Mouse (Mus musculus): Measurements from ENCODE around the gene Rassf1. TPM values are rescaled to one million over a fixed set of nuclear protein-coding genes. Genes with fewer than 3 reads are reported as not detected.

The Rassf1 gene
- total RNA-seq, 1 experiment: 41.4 TPM

- Histone ChIP-seq H3K9me3 (ENCODE audit: control insufficient read depth, insufficient read depth, low read depth, low read length) (no peaks in the 10 kb centered on the region), H3K36me3 (ENCODE audit: control insufficient read depth, insufficient read depth, low read length, poor library complexity, severe bottlenecking) (peaks cover 8% of the 10 kb centered on the region), H3K4me1 (ENCODE audit: control insufficient read depth in 2 of 2, insufficient read depth in 2 of 2, low read length in 2 of 2, poor library complexity in 1 of 2) (peaks cover 2 to 12% of the 10 kb centered on the region in 2 experiments; a peak in 2 of 4 replicates), H3K4me3 (ENCODE audit: insufficient read depth in 1 of 2, low read depth in 1 of 2, low read length in 2 of 2, poor library complexity in 1 of 2, severe bottlenecking in 1 of 2) (peak within 1 kb of the TSS; percentile 57 to 69), H3K9ac (ENCODE audit: insufficient read depth, low read depth, low read length, poor library complexity, severe bottlenecking) (peak within 1 kb of the TSS; percentile 62), H3K27ac (ENCODE audit: insufficient read depth, low read depth, low read length, poor library complexity, severe bottlenecking) (peak within 1 kb of the TSS; percentile 77)
- no peak for DNase-seq (ENCODE audit: low read depth, low spot score)
- no peak for TF ChIP-seq ZC3H11A (IDR thresholded peaks at IDR 0.05; ENCODE audit: borderline replicate concordance, low read depth, low read length)
- TF ChIP-seq ZNF384 (IDR thresholded peaks at IDR 0.05; ENCODE audit: low read depth, low read length): no peak
- TF ChIP-seq CHD2 (IDR thresholded peaks at IDR 0.05; ENCODE audit: low read depth, low read length): no peak
- TF ChIP-seq MAFK (IDR thresholded peaks at IDR 0.05; ENCODE audit: insufficient read depth, low read depth, low read length): no peak
- no peak for TF ChIP-seq HCFC1 (IDR thresholded peaks at IDR 0.05; ENCODE audit: borderline replicate concordance, insufficient read depth, low read length)
- in situ Hi-C loops (cut with MboI; ENCODE audit: low sequenced_read_pairs in 2 of 2, unreplicated experiment in 2 of 2): no loop called here
These were observed 25.2 kb downstream of the Rassf1 start, which contains the start of gene Hyal1 for GRCm38 (mm10) chr9:107576357-107577107. Hyal1 (plus strand) TSS chr9:107576927.

DNA sequence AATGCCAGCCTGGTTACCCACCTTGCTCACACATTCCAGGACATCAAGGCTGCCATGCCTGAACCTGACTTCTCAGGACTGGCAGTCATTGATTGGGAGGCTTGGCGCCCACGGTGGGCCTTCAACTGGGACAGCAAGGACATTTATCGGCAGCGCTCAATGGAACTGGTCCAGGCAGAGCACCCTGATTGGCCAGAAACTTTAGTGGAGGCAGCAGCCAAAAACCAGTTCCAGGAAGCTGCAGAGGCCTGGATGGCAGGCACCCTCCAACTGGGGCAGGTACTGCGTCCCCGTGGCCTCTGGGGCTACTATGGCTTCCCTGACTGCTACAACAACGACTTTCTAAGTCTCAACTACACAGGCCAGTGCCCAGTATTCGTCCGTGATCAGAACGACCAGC, 26.5 kb downstream of the Rassf1 start:
- H3K36me3 ChIP-seq (ENCODE audit: control insufficient read depth, insufficient read depth, low read length, poor library complexity, severe bottlenecking): no peaks in the 10 kb centered on the region; the same call in 1 of the 2 replicates
- H3K4me3 ChIP-seq (ENCODE audit: insufficient read depth in 1 of 2, low read depth in 1 of 2, low read length in 2 of 2, poor library complexity in 1 of 2, severe bottlenecking in 1 of 2): no peak overlapping the region
- no peak for TF ChIP-seq ZC3H11A (IDR thresholded peaks at IDR 0.05; ENCODE audit: borderline replicate concordance, low read depth, low read length)
- TF ChIP-seq CHD2 (IDR thresholded peaks at IDR 0.05; ENCODE audit: low read depth, low read length): no peak
- TF ChIP-seq HCFC1 (IDR thresholded peaks at IDR 0.05; ENCODE audit: borderline replicate concordance, insufficient read depth, low read length): no peak
- no peak for TF ChIP-seq ZNF384 (IDR thresholded peaks at IDR 0.05; ENCODE audit: low read depth, low read length)
- no peak for TF ChIP-seq MAFK (IDR thresholded peaks at IDR 0.05; ENCODE audit: insufficient read depth, low read depth, low read length)
- no peaks in the 10 kb centered on the region for H3K9me3 ChIP-seq (ENCODE audit: control insufficient read depth, insufficient read depth, low read depth, low read length)
- no peak overlapping the region for H3K27ac ChIP-seq (ENCODE audit: insufficient read depth, low read depth, low read length, poor library complexity, severe bottlenecking)
- DNase-seq (ENCODE audit: low read depth, low spot score): no peak
- in situ Hi-C loops (cut with MboI; ENCODE audit: low sequenced_read_pairs in 2 of 2, unreplicated experiment in 2 of 2): no loop called here
- peaks cover 2 to 22% of the 10 kb centered on the region in 2 experiments; a peak in 2 of 4 replicates for H3K4me1 ChIP-seq (ENCODE audit: control insufficient read depth in 2 of 2, insufficient read depth in 2 of 2, low read length in 2 of 2, poor library complexity in 1 of 2)
- H3K9ac ChIP-seq (ENCODE audit: insufficient read depth, low read depth, low read length, poor library complexity, severe bottlenecking): no peak overlapping the region

DNA sequence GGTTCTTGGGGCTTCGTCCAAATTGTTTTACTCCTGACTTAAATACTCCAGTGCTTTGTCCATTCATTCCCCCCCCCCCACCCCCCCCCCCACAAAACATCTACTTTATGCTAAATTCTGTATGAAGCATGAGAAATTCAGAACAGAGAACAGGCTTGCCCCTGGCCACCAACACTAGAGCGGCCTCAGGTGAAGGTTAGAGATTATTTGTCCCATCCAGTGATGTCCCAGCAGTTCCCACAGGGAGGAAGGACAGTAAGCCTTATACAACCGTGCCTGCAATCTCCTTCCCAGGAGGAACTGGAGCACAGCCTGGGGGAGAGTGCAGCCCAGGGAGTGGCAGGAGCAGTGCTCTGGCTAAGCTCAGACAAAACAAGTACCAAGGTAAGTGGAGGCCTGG, 27.2 kb downstream of the Rassf1 start, which contains the start of gene Naa80:
Gene Naa80, plus strand, starts transcription at position 301 of the 400 bp plus-strand sequence.
- DNase-seq (ENCODE audit: low read depth, low spot score): no peak
- H3K9me3 ChIP-seq (ENCODE audit: control insufficient read depth, insufficient read depth, low read depth, low read length): no peaks in the 10 kb centered on the region
- H3K36me3 ChIP-seq (ENCODE audit: control insufficient read depth, insufficient read depth, low read length, poor library complexity, severe bottlenecking): no peaks in the 10 kb centered on the region; the same call in 1 of the 2 replicates
- no peak within 1 kb of the TSS for H3K27ac ChIP-seq (ENCODE audit: insufficient read depth, low read depth, low read length, poor library complexity, severe bottlenecking)
- no peak for TF ChIP-seq ZC3H11A (IDR thresholded peaks at IDR 0.05; ENCODE audit: borderline replicate concordance, low read depth, low read length)
- no peak for TF ChIP-seq ZNF384 (IDR thresholded peaks at IDR 0.05; ENCODE audit: low read depth, low read length)
- TF ChIP-seq MAFK (IDR thresholded peaks at IDR 0.05; ENCODE audit: insufficient read depth, low read depth, low read length): no peak
- no peak for TF ChIP-seq HCFC1 (IDR thresholded peaks at IDR 0.05; ENCODE audit: borderline replicate concordance, insufficient read depth, low read length)
- no peak for TF ChIP-seq CHD2 (IDR thresholded peaks at IDR 0.05; ENCODE audit: low read depth, low read length)
- H3K4me3 ChIP-seq (ENCODE audit: insufficient read depth in 1 of 2, low read depth in 1 of 2, low read length in 2 of 2, poor library complexity in 1 of 2, severe bottlenecking in 1 of 2): no peak within 1 kb of the TSS
- H3K4me1 ChIP-seq (ENCODE audit: control insufficient read depth in 2 of 2, insufficient read depth in 2 of 2, low read length in 2 of 2, poor library complexity in 1 of 2): peaks cover 2 to 22% of the 10 kb centered on the region in 2 experiments; a peak in 2 of 4 replicates
- H3K9ac ChIP-seq (ENCODE audit: insufficient read depth, low read depth, low read length, poor library complexity, severe bottlenecking): 0 out of 2 replicates have a peak within 1 kb of the TSS, but pooled peaks have one; percentile 3
- in situ Hi-C loops (cut with MboI; ENCODE audit: low sequenced_read_pairs in 2 of 2, unreplicated experiment in 2 of 2): no loop called here

DNA sequence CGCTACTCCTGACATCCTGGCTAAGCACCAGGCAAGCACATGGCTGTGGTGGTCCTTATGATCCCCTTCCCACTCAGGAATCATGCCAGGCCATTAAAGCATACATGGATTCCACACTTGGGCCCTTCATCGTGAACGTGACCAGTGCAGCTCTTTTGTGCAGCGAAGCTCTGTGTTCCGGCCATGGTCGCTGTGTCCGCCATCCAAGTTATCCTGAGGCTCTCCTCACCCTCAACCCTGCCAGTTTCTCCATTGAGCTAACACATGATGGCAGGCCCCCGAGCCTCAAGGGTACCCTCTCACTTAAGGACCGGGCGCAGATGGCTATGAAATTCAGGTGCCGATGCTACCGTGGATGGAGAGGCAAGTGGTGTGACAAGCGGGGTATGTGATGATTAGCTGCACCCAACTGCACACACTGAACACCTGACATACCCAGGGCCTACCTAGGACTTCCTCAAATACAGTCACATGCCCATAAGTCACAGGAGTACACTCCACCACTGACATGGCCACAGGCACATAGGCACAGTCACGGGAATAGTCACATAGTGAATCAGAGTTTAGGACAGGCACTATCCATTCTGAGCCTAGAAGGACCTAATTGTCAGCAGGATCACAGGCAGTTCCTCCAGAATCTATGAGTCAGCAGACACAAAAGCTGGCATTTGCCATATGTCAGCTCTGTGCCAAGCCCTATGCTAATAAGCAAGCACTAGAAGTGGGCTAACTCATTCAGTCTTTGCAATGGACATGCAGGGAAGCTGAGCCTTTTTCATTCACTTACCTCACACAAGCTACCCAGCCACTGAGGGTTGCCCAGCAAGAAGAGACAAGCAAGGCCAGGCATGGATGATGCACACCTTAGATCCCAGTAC, 27.9 kb downstream of the Rassf1 start:
- no peak overlapping the region for H3K27ac ChIP-seq (ENCODE audit: insufficient read depth, low read depth, low read length, poor library complexity, severe bottlenecking)
- in situ Hi-C loops (cut with MboI; ENCODE audit: low sequenced_read_pairs in 2 of 2, unreplicated experiment in 2 of 2): no loop called here
- H3K36me3 ChIP-seq (ENCODE audit: control insufficient read depth, insufficient read depth, low read length, poor library complexity, severe bottlenecking): no peaks in the 10 kb centered on the region; the same call in 1 of the 2 replicates
- H3K9ac ChIP-seq (ENCODE audit: insufficient read depth, low read depth, low read length, poor library complexity, severe bottlenecking): 0 out of 2 replicates have a peak overlapping the region, but pooled peaks have one; percentile 3
- H3K4me3 ChIP-seq (ENCODE audit: insufficient read depth in 1 of 2, low read depth in 1 of 2, low read length in 2 of 2, poor library complexity in 1 of 2, severe bottlenecking in 1 of 2): no peak overlapping the region
- no peak for TF ChIP-seq ZC3H11A (IDR thresholded peaks at IDR 0.05; ENCODE audit: borderline replicate concordance, low read depth, low read length)
- TF ChIP-seq CHD2 (IDR thresholded peaks at IDR 0.05; ENCODE audit: low read depth, low read length): no peak
- TF ChIP-seq ZNF384 (IDR thresholded peaks at IDR 0.05; ENCODE audit: low read depth, low read length): no peak
- TF ChIP-seq HCFC1 (IDR thresholded peaks at IDR 0.05; ENCODE audit: borderline replicate concordance, insufficient read depth, low read length): no peak
- no peak for TF ChIP-seq MAFK (IDR thresholded peaks at IDR 0.05; ENCODE audit: insufficient read depth, low read depth, low read length)
- no peaks in the 10 kb centered on the region for H3K9me3 ChIP-seq (ENCODE audit: control insufficient read depth, insufficient read depth, low read depth, low read length)
- H3K4me1 ChIP-seq (ENCODE audit: control insufficient read depth in 2 of 2, insufficient read depth in 2 of 2, low read length in 2 of 2, poor library complexity in 1 of 2): peaks cover 2 to 22% of the 10 kb centered on the region in 2 experiments; a peak in 2 of 4 replicates
- DNase-seq (ENCODE audit: low read depth, low spot score): no peak

All from ES-E14 (cell line).